30 mouse cellular contexts compared by ENCODE assay signal in genomic region chr12:117903671-117904070, GRCm38 (mm10).
DNase-seq lines count a peak whose midpoint lies in the region; ATAC-seq and TF ChIP-seq lines count a peak whose summit lies in the region.
"Had no signal": no experiment of that assay in that cellular context is flagged by ENCODE, and none has a peak within 500 bp of the region (broad histone marks: within the 10 kb centered on the region; RNA-seq: fewer than 3 reads in every experiment).

No protein-coding gene starts in this region.

- no peak overlapping the region for H3K9ac ChIP-seq in hindbrain, embryonic 11.5 days (ENCODE audit: low read depth, low read length)
- H3K9ac ChIP-seq: forebrain, embryonic 13.5 days; heart, embryonic 15.5 days; hindbrain, embryonic 12.5 days; intestine, embryonic 15.5 days; limb, embryonic 15.5 days; liver, embryonic 14.5 days; midbrain, embryonic 13.5 days had no signal

- H3K4me3 ChIP-seq in layer of hippocampus, adult 2 months, result no peak overlapping the region
- H3K4me3 ChIP-seq in hindbrain, embryonic 11.5 days (ENCODE audit: low read depth, low read length), result no peak overlapping the region
- H3K4me3 ChIP-seq: forebrain, embryonic 13.5 days; heart, embryonic 10.5 days; heart, embryonic 15.5 days; hindbrain, embryonic 12.5 days; intestine, embryonic 15.5 days; limb, embryonic 10.5 days; limb, embryonic 15.5 days; midbrain, embryonic 13.5 days had no signal

- no peak for DNase-seq in frontal cortex, postnatal 10 days (ENCODE audit: low spot score in 2 of 2)
- DNase-seq in layer of hippocampus, adult 2 months (ENCODE audit: low spot score in 2 of 2), result peak; percentile 13 to 64
- DNase-seq in layer of hippocampus, postnatal 10 days (ENCODE audit: low spot score in 2 of 2), result no peak
- DNase-seq in right cerebral cortex, adult 2 months (ENCODE audit: low spot score in 2 of 2), result peak; percentile 12 to 22
- DNase-seq in right cerebral cortex, postnatal 14 days, result no peak
- no peak for DNase-seq in hindbrain, embryonic 11.5 days (ENCODE audit: low spot score)
- DNase-seq in adrenal gland, postnatal 14 days, result no peak
- DNase-seq: adrenal gland, adult 8-10 months; cerebellum, adult 11 months; cerebellum, adult 9-10 months; cerebellum, postnatal 36 days; gastrocnemius, postnatal 14 days; kidney, adult 2 months; lung, adult 2 months; lung, postnatal 10 days had no signal

- H3K4me1 ChIP-seq in hindbrain, embryonic 11.5 days (replicated peaks; ENCODE audit: control insufficient read depth, insufficient read depth, low read length), result no peaks in the 10 kb centered on the region
- H3K4me1 ChIP-seq: forebrain, embryonic 13.5 days; heart, embryonic 10.5 days; heart, embryonic 15.5 days; intestine, embryonic 15.5 days; limb, embryonic 10.5 days; limb, embryonic 15.5 days; midbrain, embryonic 13.5 days had no signal

- no peaks in the 10 kb centered on the region for H3K27me3 ChIP-seq in hindbrain, embryonic 11.5 days (ENCODE audit: control insufficient read depth, insufficient read depth, low read length)
- H3K27me3 ChIP-seq: CH12.LX; forebrain, embryonic 13.5 days; heart, embryonic 15.5 days; hindbrain, embryonic 12.5 days; intestine, embryonic 15.5 days; limb, embryonic 15.5 days; midbrain, embryonic 13.5 days had no signal

- peak overlapping the region; percentile 47 for H3K27ac ChIP-seq in layer of hippocampus, adult 2 months
- H3K27ac ChIP-seq in hindbrain, embryonic 11.5 days (ENCODE audit: low read depth, low read length), result no peak overlapping the region
- H3K27ac ChIP-seq: forebrain, embryonic 13.5 days; heart, embryonic 10.5 days; heart, embryonic 15.5 days; hindbrain, embryonic 12.5 days; hindbrain, postnatal 0 days; intestine, embryonic 15.5 days; kidney, postnatal 0 days; limb, embryonic 10.5 days; limb, embryonic 15.5 days; liver, embryonic 14.5 days; macrophage; midbrain, embryonic 13.5 days had no signal

- peak; percentile 72 for ATAC-seq in frontal cortex, adult (ENCODE audit: low TSS enrichment)
- ATAC-seq in hindbrain, embryonic 11.5 days (ENCODE audit: low FRiP score), result no peak
- ATAC-seq: activated CD4-positive, CD25-positive, alpha-beta regulatory T cell, adult 4 months; forebrain, embryonic 13.5 days; hindbrain, postnatal 0 days; intestine, embryonic 15.5 days; midbrain, embryonic 13.5 days had no signal

- H3K4me2 ChIP-seq in hindbrain, embryonic 11.5 days (replicated peaks; ENCODE audit: low read depth, low read length), result no peak overlapping the region
- H3K4me2 ChIP-seq: forebrain, embryonic 13.5 days; heart, embryonic 15.5 days; hindbrain, embryonic 12.5 days; intestine, embryonic 15.5 days; limb, embryonic 15.5 days; midbrain, embryonic 13.5 days had no signal

- H3K36me3 ChIP-seq in hindbrain, embryonic 11.5 days (ENCODE audit: control insufficient read depth, insufficient read depth, low read length), result no peaks in the 10 kb centered on the region
- H3K36me3 ChIP-seq: heart, embryonic 10.5 days; heart, embryonic 15.5 days; hindbrain, embryonic 12.5 days; intestine, embryonic 15.5 days; limb, embryonic 10.5 days; limb, embryonic 15.5 days; midbrain, embryonic 13.5 days had no signal

- no peaks in the 10 kb centered on the region for H3K9me3 ChIP-seq in hindbrain, embryonic 11.5 days (ENCODE audit: control insufficient read depth, low read length)
- H3K9me3 ChIP-seq: forebrain, embryonic 13.5 days; heart, embryonic 10.5 days; heart, embryonic 15.5 days; hindbrain, embryonic 12.5 days; intestine, embryonic 15.5 days; limb, embryonic 10.5 days; limb, embryonic 15.5 days; midbrain, embryonic 13.5 days had no signal

- WGBS in hindbrain, embryonic 11.5 days, result 92% methylated on average over 8 of the region's 8 CpGs

- no peak for TF ChIP-seq CTCF in layer of hippocampus, adult 2 months (conservative IDR thresholded peaks at IDR 0.05)

Comparison
In these comparisons a context has a peak if more than half of its experiments do, and no peak if none do; other contexts are left out.
1. DNase-seq: peak in layer of hippocampus, adult 2 months (2 of 2) and right cerebral cortex, adult 2 months (2 of 2); none in frontal cortex, postnatal 10 days (0 of 2), layer of hippocampus, postnatal 10 days (0 of 2), right cerebral cortex, postnatal 14 days (single experiment), hindbrain, embryonic 11.5 days (single experiment) and adrenal gland, postnatal 14 days (single experiment).